Mouse (Mus musculus) testis, adult 2 months (tissue): Measurements from ENCODE around the gene Ostm1. TPM values are rescaled to one million over a fixed set of nuclear protein-coding genes. Genes with fewer than 3 reads are reported as not detected.
A peak's percentile ranks its signal among the peaks of the same experiment; 100 is the strongest.

ENCODE experiments used
- H3K27ac ChIP-seq: fragments of 200-500 bp; 2 replicates; pipeline ENCODE4 v1.5.1; 2012; ENCODE audit warnings: low read depth, low read length; ENCODE audit not compliant: control insufficient read depth, insufficient read depth
- H3K27me3 ChIP-seq: fragments of 200-500 bp; 2 replicates; pipeline ENCODE4 v1.6.1; 2012; ENCODE audit warnings: mild to moderate bottlenecking, low read length, moderate library complexity; ENCODE audit not compliant: control insufficient read depth, insufficient read depth
- H3K36me3 ChIP-seq: fragments of 200-500 bp; 2 replicates; pipeline ENCODE4 v1.6.1; 2012; ENCODE audit warnings: mild to moderate bottlenecking, low read length; ENCODE audit not compliant: control insufficient read depth, insufficient read depth
- H3K4me1 ChIP-seq: fragments of 200-500 bp; 2 replicates; pipeline ENCODE4 v1.6.1; 2012; ENCODE audit warnings: low read length; ENCODE audit not compliant: control insufficient read depth, insufficient read depth
- H3K4me3 ChIP-seq: fragments of 200-500 bp; 2 replicates; pipeline ENCODE4 v1.5.1; 2012; ENCODE audit warnings: low read depth, mild to moderate bottlenecking, low read length, moderate library complexity, mixed read lengths; ENCODE audit not compliant: control insufficient read depth
- CTCF ChIP-seq: fragments of 200-500 bp; IDR thresholded peaks from 2 replicates; pipeline ENCODE4 v1.5.1; 2012; ENCODE audit warnings: low read depth, mild to moderate bottlenecking, inconsistent platforms, low read length, moderate library complexity; ENCODE audit not compliant: control insufficient read depth, insufficient read depth, insufficient replicate concordance
- POLR2A ChIP-seq: fragments of 200-500 bp; IDR thresholded peaks from 2 replicates; pipeline ENCODE4 v1.6.1; 2012; ENCODE audit warnings: low read depth, mild to moderate bottlenecking, inconsistent platforms, low read length, moderate library complexity; ENCODE audit not compliant: control insufficient read depth
- polyA plus RNA-seq: library from polyadenylated mRNA; depleted of rRNA; stranded (reverse); fragments of >200 nt; gene quantifications from 2 replicates; pipeline ENCODE4 v1.2.3, GENCODE M21; 2012

The Ostm1 gene
- polyA plus RNA-seq, 1 experiment, result 4.1 TPM

DNA sequence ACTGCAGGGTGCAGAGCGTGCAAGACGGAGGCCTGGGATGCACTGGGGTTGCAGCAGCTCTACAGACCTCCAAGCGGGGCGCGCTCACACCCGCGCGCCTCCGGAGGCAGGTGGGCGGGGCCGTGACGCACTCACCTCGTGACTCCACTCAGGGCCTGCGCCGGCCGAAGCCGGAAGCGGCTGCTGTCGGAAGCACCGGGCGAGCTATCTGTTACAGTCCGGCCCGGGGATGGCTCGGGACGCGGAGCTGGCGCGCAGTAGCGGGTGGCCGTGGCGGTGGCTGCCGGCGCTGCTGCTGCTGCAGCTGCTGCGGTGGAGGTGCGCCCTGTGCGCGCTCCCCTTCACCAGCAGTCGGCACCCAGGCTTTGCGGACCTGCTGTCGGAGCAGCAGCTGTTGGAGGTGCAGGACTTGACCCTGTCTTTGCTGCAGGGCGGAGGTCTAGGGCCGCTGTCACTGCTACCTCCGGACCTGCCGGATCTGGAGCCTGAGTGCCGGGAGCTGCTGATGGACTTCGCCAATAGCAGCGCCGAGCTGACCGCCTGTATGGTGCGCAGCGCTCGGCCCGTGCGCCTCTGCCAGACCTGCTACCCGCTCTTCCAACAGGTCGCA is 95.2 kb downstream of the Ostm1 start:
- no peaks in the 10 kb centered on the region for H3K27me3 ChIP-seq
- peak overlapping the region; percentile 92 for H3K4me3 ChIP-seq
- 0 out of 2 replicates have a peak overlapping the region, but pooled peaks have one; percentile 59 for H3K27ac ChIP-seq
- H3K36me3 ChIP-seq, result no peaks in the 10 kb centered on the region
- H3K4me1 ChIP-seq, result no peaks in the 10 kb centered on the region; the same call in none of the 2 replicates
- TF ChIP-seq POLR2A, result peak; percentile 60
- no peak for TF ChIP-seq CTCF

DNA sequence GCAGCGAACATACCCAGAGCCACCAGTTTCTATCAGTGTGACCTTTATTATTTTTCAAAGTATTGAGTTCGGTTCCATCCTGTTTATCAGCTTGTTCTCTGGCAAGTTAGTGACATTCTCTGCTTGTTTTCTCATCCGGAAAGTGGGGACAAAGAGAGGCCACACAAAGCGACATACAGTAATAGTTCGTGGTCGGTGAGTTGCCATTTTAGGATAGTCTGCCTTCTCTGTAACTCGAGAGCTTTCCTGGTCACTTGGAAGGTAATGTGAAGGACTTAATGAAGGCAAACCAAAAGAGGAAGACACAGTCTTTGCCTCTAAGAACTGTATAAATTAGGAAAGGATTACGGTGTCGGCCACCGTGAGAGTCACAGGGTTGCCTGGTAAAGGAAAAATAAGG is 96.0 kb downstream of the Ostm1 start:
- no peaks in the 10 kb centered on the region for H3K36me3 ChIP-seq
- TF ChIP-seq CTCF, result no peak
- TF ChIP-seq POLR2A, result no peak
- no peak overlapping the region for H3K27ac ChIP-seq
- H3K4me3 ChIP-seq, result peak overlapping the region; percentile 92
- H3K4me1 ChIP-seq, result no peaks in the 10 kb centered on the region; the same call in none of the 2 replicates
- no peaks in the 10 kb centered on the region for H3K27me3 ChIP-seq

- TF ChIP-seq CTCF, result no peak
- no peak for TF ChIP-seq POLR2A
- Histone ChIP-seq H3K36me3 (no peaks in the 10 kb centered on the region), H3K27ac (no peak overlapping the region), H3K4me3 (no peak overlapping the region), H3K27me3 (no peaks in the 10 kb centered on the region), H3K4me1 (no peaks in the 10 kb centered on the region; the same call in none of the 2 replicates)
Observed at GRCm38 (mm10) chr10:42680582-42681001, 97.0 kb downstream of the Ostm1 start.

- no peak overlapping the region for H3K4me3 ChIP-seq
- H3K36me3 ChIP-seq, result no peaks in the 10 kb centered on the region
- H3K27ac ChIP-seq, result no peak overlapping the region
- no peaks in the 10 kb centered on the region; the same call in none of the 2 replicates for H3K4me1 ChIP-seq
- TF ChIP-seq CTCF, result no peak
- TF ChIP-seq POLR2A, result no peak
- no peaks in the 10 kb centered on the region for H3K27me3 ChIP-seq
Observed at GRCm38 (mm10) chr10:42682421-42682820, 98.8 kb downstream of the Ostm1 start.

GRCm38 (mm10) chr10:42687873-42688272 is 104.3 kb downstream of the Ostm1 start:
- Histone ChIP-seq H3K27ac (no peak overlapping the region), H3K4me1 (no peaks in the 10 kb centered on the region), H3K27me3 (no peaks in the 10 kb centered on the region), H3K36me3 (no peaks in the 10 kb centered on the region), H3K4me3 (no peak overlapping the region)
- TF ChIP-seq POLR2A (no peak), CTCF (no peak)

GRCm38 (mm10) chr10:42689694-42690093 is 106.1 kb downstream of the Ostm1 start:
- H3K36me3 ChIP-seq, result no peaks in the 10 kb centered on the region
- H3K4me1 ChIP-seq, result peaks cover 8% of the 10 kb centered on the region
- TF ChIP-seq CTCF (no peak), POLR2A (no peak)
- H3K27me3 ChIP-seq, result no peaks in the 10 kb centered on the region
- no peak overlapping the region for H3K4me3 ChIP-seq
- H3K27ac ChIP-seq, result no peak overlapping the region

DNA sequence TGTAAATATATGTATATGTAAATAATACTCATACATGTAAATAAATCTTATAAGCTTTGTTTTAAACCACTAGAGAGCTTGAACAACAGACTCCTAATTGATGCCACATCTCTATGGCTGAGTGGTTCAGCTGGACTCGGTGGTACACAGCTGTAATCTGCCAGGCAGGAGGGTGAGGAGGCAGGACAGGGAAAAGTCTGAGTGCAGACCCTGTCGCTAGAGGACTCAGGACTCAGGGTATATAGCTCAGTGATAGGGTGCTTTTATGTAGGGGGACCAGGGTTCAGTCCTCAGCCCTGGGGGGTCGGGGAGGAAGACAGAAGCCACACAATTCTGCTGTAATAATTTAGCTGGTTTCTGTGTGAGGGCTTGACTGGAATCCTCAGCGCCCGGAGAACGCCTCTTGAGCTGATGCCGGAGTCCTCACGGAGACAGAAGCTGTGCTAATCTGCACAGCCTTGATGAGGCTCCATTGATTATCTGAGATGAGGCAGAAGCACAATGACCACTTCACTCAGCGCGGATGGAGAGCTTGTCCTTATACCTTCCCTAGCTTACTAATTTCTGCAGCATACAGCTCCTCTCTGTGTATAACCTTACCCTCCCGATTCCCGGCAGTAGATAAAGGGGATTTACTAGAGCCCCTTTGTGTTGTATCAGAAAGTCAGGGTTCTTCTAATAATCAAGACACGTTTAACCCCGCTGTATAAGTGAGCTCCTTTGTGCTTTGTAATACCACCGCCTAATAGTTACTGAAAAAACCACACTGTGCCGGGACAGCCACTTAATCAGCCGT is 106.8 kb downstream of the Ostm1 start:
- Histone ChIP-seq H3K4me1 (peaks cover 8% of the 10 kb centered on the region), H3K4me3 (no peak overlapping the region), H3K27ac (no peak overlapping the region), H3K27me3 (no peaks in the 10 kb centered on the region), H3K36me3 (no peaks in the 10 kb centered on the region)
- TF ChIP-seq CTCF, result no peak
- no peak for TF ChIP-seq POLR2A
